Mouse (Mus musculus) layer of hippocampus, adult 9-11 months (tissue): ENCODE results near the gene Gprc5d.

Experiments
- DNase-seq: peaks from one replicate; pipeline ENCODE4 v3.0.0; 2022

Gprc5d gene

GRCm38 (mm10) chr6:135066795-135067445 is 51.2 kb downstream of the Gprc5d start:
- no peak for DNase-seq

GRCm38 (mm10) chr6:135065236-135065957 is 52.7 kb downstream of the Gprc5d start, which contains the start of gene Gprc5a:
TSS of gene Gprc5a (plus strand) at chr6:135065651.
- DNase-seq, result no peak

GRCm38 (mm10) chr6:135064621-135065020 is 53.5 kb downstream of the Gprc5d start:
- DNase-seq, result no peak

GRCm38 (mm10) chr6:135060728-135061127 is 57.4 kb downstream of the Gprc5d start:
- DNase-seq, result no peak
